Comparison of ENCODE assay signal across 8 mouse cellular contexts in genomic region chr3:122729601-122729959, GRCm38 (mm10). TPM values are rescaled to one million over a fixed set of nuclear protein-coding genes. Genes with fewer than 3 reads are reported as not detected.
DNase-seq lines count a peak whose midpoint lies in the region; ATAC-seq and TF ChIP-seq lines count a peak whose summit lies in the region.

No protein-coding gene starts in this region.

- ATAC-seq in heart, postnatal 0 days (ENCODE audit: insufficient read depth, low read depth) = peak; percentile 63

- TF ChIP-seq EP300 in heart, postnatal 0 days (IDR thresholded peaks at IDR 0.05; ENCODE audit: low read depth) = no peak

- under 1% methylated on average over 22 of the region's 22 CpGs for WGBS in heart, postnatal 0 days
- 1% methylated on average over 22 of the region's 22 CpGs for WGBS in small intestine, adult 2 months

- H3K36me3 ChIP-seq in heart, postnatal 0 days (replicated peaks; ENCODE audit: control insufficient read depth, insufficient read depth, low read length) = no peaks in the 10 kb centered on the region
- H3K36me3 ChIP-seq in small intestine, adult 2 months (ENCODE audit: control insufficient read depth, insufficient read depth, low read length) = no peaks in the 10 kb centered on the region

- peak; percentile 20 for DNase-seq in left cerebral cortex, postnatal 36 days (ENCODE audit: low spot score in 2 of 2)
- DNase-seq in left cerebral cortex, adult 11 months (ENCODE audit: low spot score) = no peak
- peak; percentile 23 for DNase-seq in heart, postnatal 0 days (ENCODE audit: low spot score)
- DNase-seq in kidney, postnatal 14 days = peak; percentile 77
- DNase-seq in lung, postnatal 36 days = peak; percentile 69
- no peak for DNase-seq in cerebellum, adult 18-20 months

- no peak for TF ChIP-seq CTCF in embryonic fibroblast, embryonic 13.5 days (IDR thresholded peaks at IDR 0.05; ENCODE audit: borderline replicate concordance, insufficient read depth, low read length)
- no peak for TF ChIP-seq CTCF in heart, postnatal 0 days (IDR thresholded peaks at IDR 0.05; ENCODE audit: low read depth)
- TF ChIP-seq CTCF in small intestine, adult 2 months (IDR thresholded peaks at IDR 0.05; ENCODE audit: extremely low read depth, insufficient read length, insufficient replicate concordance, low read depth, low read length) = no peak

- peak overlapping the region; percentile 64 for H3K9ac ChIP-seq in heart, postnatal 0 days (replicated peaks; ENCODE audit: low read depth, low read length)

- no peaks in the 10 kb centered on the region for H3K27me3 ChIP-seq in heart, postnatal 0 days (ENCODE audit: control insufficient read depth, insufficient read depth, low read length)
- no peaks in the 10 kb centered on the region for H3K27me3 ChIP-seq in small intestine, adult 2 months (ENCODE audit: control insufficient read depth, insufficient read depth, low read length)

- peak overlapping the region; percentile 60 for H3K27ac ChIP-seq in embryonic fibroblast, embryonic 13.5 days (ENCODE audit: insufficient read depth, low read length)
- H3K27ac ChIP-seq in heart, postnatal 0 days (ENCODE audit: low read depth) = peak overlapping the region; percentile 83
- peak overlapping the region; percentile 91 for H3K27ac ChIP-seq in small intestine, adult 2 months (ENCODE audit: insufficient read depth, low read depth, low read length)

- intact Hi-C loops in left cerebral cortex, postnatal 36 days (cut with DNase I) = no loop called here

- no peaks in the 10 kb centered on the region for H3K9me3 ChIP-seq in heart, postnatal 0 days (replicated peaks; ENCODE audit: control insufficient read depth, low read length)

- H3K4me3 ChIP-seq in embryonic fibroblast, embryonic 13.5 days (ENCODE audit: insufficient read depth, low read length) = peak overlapping the region; percentile 53
- peak overlapping the region; percentile 71 for H3K4me3 ChIP-seq in heart, postnatal 0 days (ENCODE audit: low read depth, low read length)
- H3K4me3 ChIP-seq in small intestine, adult 2 months (ENCODE audit: low read depth, low read length) = peak overlapping the region; percentile 87

- H3K4me1 ChIP-seq in embryonic fibroblast, embryonic 13.5 days (ENCODE audit: control insufficient read depth, insufficient read depth, low read length) = no peaks in the 10 kb centered on the region
- no peaks in the 10 kb centered on the region for H3K4me1 ChIP-seq in heart, postnatal 0 days (ENCODE audit: control insufficient read depth, insufficient read depth)
- peaks cover 7% of the 10 kb centered on the region; the same call in 1 of the 2 replicates for H3K4me1 ChIP-seq in small intestine, adult 2 months (ENCODE audit: control insufficient read depth, insufficient read depth, insufficient read length, low read length)

- no peak; the same call in 1 of the 2 replicates for TF ChIP-seq POLR2A in embryonic fibroblast, embryonic 13.5 days (IDR thresholded peaks at IDR 0.05; ENCODE audit: low read depth, low read length)
- no peak for TF ChIP-seq POLR2A in small intestine, adult 2 months (IDR thresholded peaks at IDR 0.05; ENCODE audit: low read depth, low read length)

- peak overlapping the region; percentile 76 for H3K4me2 ChIP-seq in heart, postnatal 0 days (ENCODE audit: low read depth, low read length)

RNA-seq across cellular contexts. Expression of gene Pde5a, which starts 0.8 kb away (rescaled TPM):
- 10 to 100 TPM in 1 of 2 experiments, 1 to 10 TPM in 1; 10.0 to 17.3 TPM for total RNA-seq in left cerebral cortex, postnatal 36 days (2021)
- polyA plus RNA-seq in embryonic fibroblast, embryonic 13.5 days (2011; ENCODE audit: insufficient read length, low read depth, missing spikeins) = 9.3 and 12.2 TPM in 2 replicates
- total RNA-seq in heart, postnatal 0 days (2014; rRNA removed; ENCODE audit: low replicate concordance) = 4.2 and 6.1 TPM in 2 replicates
- 1.00 and 1.1 TPM in 2 replicates for polyA plus RNA-seq in heart, postnatal 0 days (2015; fragmentation: Nextera tagmentation; extraction: Ambion mirVana)
- 3.9 and 10.3 TPM in 2 replicates for polyA plus RNA-seq in small intestine, adult 2 months (2012; rRNA removed)

Comparison
In these comparisons a context has a peak if more than half of its experiments do, and no peak if none do; other contexts are left out.
1. DNase-seq: peak in left cerebral cortex, postnatal 36 days (2 of 2), heart, postnatal 0 days (single experiment), kidney, postnatal 14 days (single experiment) and lung, postnatal 36 days (single experiment); none in left cerebral cortex, adult 11 months (single experiment) and cerebellum, adult 18-20 months (0 of 2).
2. Peak in every context shown above with its lines, with median percentiles within 50 percentile points of each other: H3K27ac ChIP-seq and H3K4me3 ChIP-seq.